Mouse (Mus musculus) monocyte, adult 59 days (primary cell): ENCODE results near the gene Lce1f. TPM values are rescaled to one million over a fixed set of nuclear protein-coding genes. Genes with fewer than 3 reads are reported as not detected.

ENCODE experiments used
- total RNA-seq, 2 experiments: library from RNA; stranded (reverse); gene quantifications; one replicate each; pipeline ENCODE4 v1.2.4; 2023

Gene Lce1f
- total RNA-seq = not detected

GRCm38 (mm10) chr3:92720250-92720649, at the start of gene Lce1f:
Gene Lce1f (minus strand): TSS chr3:92720350.

GRCm38 (mm10) chr3:92764965-92765364, 44.8 kb upstream of the Lce1f start, which contains the start of gene Lce1h:
Gene Lce1h (minus strand): TSS chr3:92765065.

GRCm38 (mm10) chr3:92752238-92752637, 32.1 kb upstream of the Lce1f start, which contains the start of gene Lce1g:
Gene Lce1g (minus strand): TSS chr3:92752338.

GRCm38 (mm10) chr3:92738996-92739395, 18.8 kb upstream of the Lce1f start, which contains the start of gene Gm38119:
Gene Gm38119 (minus strand): TSS chr3:92739096.

GRCm38 (mm10) chr3:92708974-92709373, 11.2 kb downstream of the Lce1f start, which contains the start of gene Lce1e:
Gene Lce1e (minus strand): TSS chr3:92709074.

GRCm38 (mm10) chr3:92687110-92687509, 33.0 kb downstream of the Lce1f start, which contains the start of gene Lce1d:
Gene Lce1d (minus strand): TSS chr3:92687210.

GRCm38 (mm10) chr3:92678947-92679346, 41.2 kb downstream of the Lce1f start, which contains the start of gene Lce1c:
Gene Lce1c (plus strand): TSS chr3:92679247.

GRCm38 (mm10) chr3:92670215-92670614, 49.9 kb downstream of the Lce1f start, which contains the start of gene Lce1a2:
Gene Lce1a2 (minus strand): TSS chr3:92670315.

Other genes with a start within 250 kb of the Lce1f start
- gene Sprr1a, start 234.5 kb downstream of the Lce1f start, total RNA-seq = not detected
- not detected for gene Sprr4, start 219.9 kb downstream of the Lce1f start, total RNA-seq
- gene 2310046K23Rik, start 185.8 kb downstream of the Lce1f start, total RNA-seq = not detected
- not detected for gene Ivl, start 146.6 kb downstream of the Lce1f start, total RNA-seq
- gene Smcp, start 131.4 kb downstream of the Lce1f start, total RNA-seq = not detected
- not detected for gene 2210017I01Rik, start 112.9 kb downstream of the Lce1f start, total RNA-seq
- gene Lce6a, start 98.7 kb downstream of the Lce1f start, total RNA-seq = not detected
- not detected for gene Lce1a1, start 72.0 kb downstream of the Lce1f start, total RNA-seq
- gene Lce1b, start 63.4 kb downstream of the Lce1f start, total RNA-seq = not detected
- gene Lce1a2, start 50.0 kb downstream of the Lce1f start, total RNA-seq = not detected
- gene Lce1c, start 41.1 kb downstream of the Lce1f start, total RNA-seq = not detected
- gene Lce1d, start 33.1 kb downstream of the Lce1f start, total RNA-seq = not detected
- gene Lce1e, start 11.3 kb downstream of the Lce1f start, total RNA-seq = not detected
- gene Gm38119, start 18.7 kb upstream of the Lce1f start, total RNA-seq = not detected
- gene Lce1g, start 32.0 kb upstream of the Lce1f start, total RNA-seq = not detected
- not detected for gene Lce1h, start 44.7 kb upstream of the Lce1f start, total RNA-seq
- not detected for gene Lce1i, start 58.5 kb upstream of the Lce1f start, total RNA-seq
- not detected for gene Lce1j, start 70.2 kb upstream of the Lce1f start, total RNA-seq
- gene Lce1k, start 87.5 kb upstream of the Lce1f start, total RNA-seq = not detected
- gene Kprp, start 106.9 kb upstream of the Lce1f start, total RNA-seq = not detected
- not detected for gene Lce1l, start 130.9 kb upstream of the Lce1f start, total RNA-seq
- gene 2310050C09Rik, start 149.9 kb upstream of the Lce1f start, total RNA-seq = not detected
- not detected for gene Lce3a, start 205.9 kb upstream of the Lce1f start, total RNA-seq
- gene Lce3b, start 212.6 kb upstream of the Lce1f start, total RNA-seq = not detected
- not detected for gene Lce3c, start 224.1 kb upstream of the Lce1f start, total RNA-seq
- gene Lce3d, start 237.0 kb upstream of the Lce1f start, total RNA-seq = not detected
- not detected for gene Lce3e, start 246.7 kb upstream of the Lce1f start, total RNA-seq